Mouse (Mus musculus): ENCODE measurements around the gene Gtf3c4.

DNA sequence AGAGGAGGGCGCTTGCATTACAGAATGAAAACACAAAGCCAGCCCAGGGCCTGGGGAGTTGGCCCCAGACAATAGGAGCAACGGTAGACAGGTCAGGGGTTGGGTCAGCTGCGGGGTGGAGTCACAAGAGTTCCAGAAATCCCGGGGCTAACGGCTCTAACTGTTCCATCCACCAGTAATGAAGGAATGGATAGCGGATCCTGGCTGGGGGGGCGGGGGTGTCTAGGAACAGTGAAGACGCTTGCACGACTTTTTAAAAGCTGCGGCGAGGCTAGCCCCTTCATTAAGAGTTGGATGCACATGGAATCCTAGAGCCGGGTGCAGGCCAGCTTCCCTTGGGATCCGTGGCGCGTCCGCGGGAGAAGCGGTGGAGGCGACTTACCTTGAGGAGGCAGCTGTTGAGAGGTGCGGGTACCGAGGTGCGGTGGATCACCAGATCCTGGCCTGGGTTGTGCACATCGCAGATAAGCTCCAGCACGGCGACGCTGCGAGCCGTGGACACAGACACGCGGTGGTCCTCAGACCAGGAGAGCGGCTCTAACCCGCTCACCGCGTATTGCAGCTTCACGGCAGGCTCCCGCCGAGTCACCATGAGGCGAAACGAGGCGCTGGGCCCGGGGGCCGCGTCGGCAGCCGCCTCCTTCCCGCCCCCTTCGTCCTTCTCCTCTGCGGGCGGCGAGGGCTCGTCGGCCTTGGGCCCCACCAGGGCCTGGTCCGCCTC is 499 bp downstream of the Gtf3c4 start:
- TF ChIP-seq CTCF (IDR thresholded peaks at IDR 0.05; ENCODE audit: borderline replicate concordance, insufficient read depth, low read depth, low read length) (no peak), POLR2A (IDR thresholded peaks at IDR 0.05; ENCODE audit: borderline replicate concordance, insufficient read depth, low read length) (no peak)
